Mouse (Mus musculus) brain, embryonic 14.5 days (tissue): ENCODE data around the gene Ddx28.

Experiments
- CTCF ChIP-seq: fragments of 200-500 bp; IDR thresholded peaks from 2 replicates; pipeline ENCODE4 v1.5.1; 2012; ENCODE audit warnings: inconsistent platforms, mild to moderate bottlenecking, moderate library complexity, borderline replicate concordance; ENCODE audit not compliant: insufficient read depth, insufficient read length; ENCODE audit errors: extremely low read depth
- POLR2A ChIP-seq: fragments of 200-500 bp; IDR thresholded peaks from 2 replicates; pipeline ENCODE4 v1.6.1; 2012; ENCODE audit warnings: mild to moderate bottlenecking, inconsistent platforms, borderline replicate concordance; ENCODE audit not compliant: poor library complexity, insufficient read depth, insufficient read length, severe bottlenecking; ENCODE audit errors: extremely low read depth

DNA sequence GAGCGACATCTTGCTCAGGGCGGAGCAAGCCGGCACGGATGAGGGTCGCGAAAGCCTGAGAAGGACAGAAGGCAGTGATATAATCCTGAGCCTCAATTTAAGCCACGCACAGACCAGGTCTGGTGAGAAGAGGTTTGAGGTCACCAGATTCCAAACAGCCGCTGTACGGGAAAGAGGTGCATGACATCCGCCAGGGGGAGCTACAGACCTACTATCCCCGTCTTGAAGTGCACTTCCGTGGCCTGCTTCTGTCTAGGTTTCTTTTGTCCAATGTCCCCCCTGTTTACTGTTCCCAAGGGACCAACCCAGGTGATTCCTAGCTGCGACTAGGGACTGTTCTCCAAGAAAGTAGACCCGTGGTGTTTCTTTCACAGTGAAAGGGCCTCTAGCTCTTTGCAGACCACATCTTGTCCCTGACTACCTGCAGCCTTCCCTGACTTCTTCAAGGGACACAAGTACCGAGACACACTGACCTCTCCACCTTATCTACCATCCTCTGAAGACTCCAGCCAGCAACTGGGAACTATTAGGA lies 20.8 kb downstream of the Ddx28 start, which contains the start of gene Dus2:
- TF ChIP-seq CTCF: peak; percentile 87
- no peak for TF ChIP-seq POLR2A
